Mouse (Mus musculus): ENCODE data around the gene Zfp362.

The Zfp362 gene

DNA sequence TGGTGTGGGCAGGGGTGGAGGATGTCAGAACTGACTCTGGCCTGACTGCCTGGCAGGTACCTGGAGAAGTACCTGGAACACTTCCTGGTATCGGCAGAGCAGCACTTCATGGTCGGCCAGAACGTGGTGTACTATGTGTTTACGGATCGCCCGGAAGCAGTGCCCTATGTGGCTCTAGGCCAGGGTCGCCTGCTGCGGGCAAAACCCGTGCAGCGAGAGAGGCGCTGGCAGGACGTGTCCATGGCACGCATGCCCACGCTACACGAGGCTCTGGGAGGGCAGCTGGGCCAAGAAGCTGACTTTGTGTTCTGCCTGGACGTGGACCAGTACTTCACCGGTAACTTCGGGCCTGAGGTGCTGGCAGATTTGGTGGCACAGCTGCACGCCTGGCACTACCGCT is 38.9 kb downstream of the Zfp362 start:
- DNase-seq (ENCODE audit: extremely low read depth, low read depth, low spot score) = peak; percentile 47

GRCm38 (mm10) chr4:128760029-128760428 is 45.8 kb downstream of the Zfp362 start:
- no peak for DNase-seq (ENCODE audit: extremely low read depth, low read depth, low spot score)

- DNase-seq (ENCODE audit: extremely low read depth, low read depth, low spot score) = no peak
Observed at GRCm38 (mm10) chr4:128759214-128759613, 46.6 kb downstream of the Zfp362 start.

DNA sequence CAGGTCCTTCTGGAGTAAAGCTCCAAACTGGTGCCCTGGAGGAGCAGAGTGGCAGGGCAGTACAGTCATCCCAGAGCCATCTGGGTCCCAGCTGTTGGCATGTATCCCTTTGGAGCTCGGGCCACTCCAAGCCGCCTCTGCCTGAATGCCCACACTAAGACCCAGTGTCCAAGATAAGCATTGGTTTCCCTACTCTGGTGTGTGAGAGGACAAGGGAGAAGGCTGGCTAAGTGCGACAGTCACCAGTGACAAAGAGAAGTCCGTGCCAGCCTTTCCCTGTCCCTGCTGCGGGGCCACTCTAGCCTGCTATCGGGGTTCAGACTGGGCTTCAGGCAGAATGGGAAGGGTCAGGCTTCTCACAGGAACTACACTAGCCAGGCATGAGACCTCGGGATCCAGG is 49.9 kb downstream of the Zfp362 start:
- no peak for DNase-seq (ENCODE audit: extremely low read depth, low read depth, low spot score)

DNA sequence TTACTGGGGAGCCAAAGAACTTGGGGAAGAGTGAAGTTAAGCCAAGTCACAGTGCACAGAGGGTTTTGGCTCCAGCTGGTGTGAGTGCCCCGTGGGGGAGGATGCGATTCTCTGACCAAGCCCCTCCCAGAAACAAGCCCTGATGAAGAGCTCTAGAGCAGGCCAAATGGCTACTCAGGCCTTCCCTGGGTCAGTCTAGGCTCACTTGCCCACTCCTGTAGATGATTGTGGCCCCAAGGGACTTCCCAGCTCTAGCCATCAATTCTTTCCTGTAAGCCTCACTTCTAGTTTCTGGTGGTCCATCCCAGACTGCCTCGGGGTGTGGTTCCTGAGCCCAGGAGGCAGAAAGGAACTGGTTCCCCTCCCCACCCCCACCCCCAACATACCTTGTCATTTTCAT is 50.8 kb downstream of the Zfp362 start, which contains the start of gene A3galt2:
Gene A3galt2 (plus strand): TSS at position 301 of the 400 bp plus-strand sequence.
- DNase-seq (ENCODE audit: extremely low read depth, low read depth, low spot score) = no peak

- DNase-seq (ENCODE audit: extremely low read depth, low read depth, low spot score) = no peak
Observed at GRCm38 (mm10) chr4:128753571-128753970, 52.3 kb downstream of the Zfp362 start.

DNA sequence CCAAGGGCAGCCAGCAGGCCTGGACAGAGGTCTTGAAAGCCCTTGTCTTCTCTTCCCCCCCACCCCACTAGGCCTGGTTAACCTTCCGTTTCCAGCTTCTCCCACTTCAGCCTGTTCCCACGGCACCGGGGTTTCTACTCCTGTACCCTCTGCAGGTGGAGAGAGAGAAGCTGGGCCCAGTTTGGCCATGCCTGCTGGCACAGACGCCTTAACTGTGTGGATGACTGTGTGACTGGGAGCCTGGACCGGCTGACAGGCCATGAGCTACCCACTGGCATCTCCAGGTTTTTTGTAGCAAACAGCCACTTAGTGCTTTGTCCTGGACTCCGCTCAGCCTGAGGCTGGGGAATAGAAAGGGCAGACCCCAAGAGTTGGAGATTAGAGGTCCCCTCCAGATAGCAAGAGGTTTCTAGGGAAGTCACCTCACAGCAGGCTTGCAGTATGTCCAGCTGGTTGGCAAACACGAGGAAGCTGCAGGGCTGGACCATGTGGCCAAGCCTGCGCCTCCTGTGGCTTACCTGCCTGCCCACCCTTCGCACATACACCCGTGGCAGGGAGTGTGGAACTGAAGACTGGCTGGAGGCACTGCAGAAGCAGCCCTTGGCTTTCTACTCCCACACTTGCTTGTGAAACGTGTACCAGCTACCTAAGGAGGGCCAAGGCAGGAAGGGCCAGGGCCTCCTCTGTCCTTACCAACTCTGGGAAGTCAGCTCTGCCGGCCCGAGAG is 53.7 kb downstream of the Zfp362 start:
- no peak for DNase-seq (ENCODE audit: extremely low read depth, low read depth, low spot score)

DNA sequence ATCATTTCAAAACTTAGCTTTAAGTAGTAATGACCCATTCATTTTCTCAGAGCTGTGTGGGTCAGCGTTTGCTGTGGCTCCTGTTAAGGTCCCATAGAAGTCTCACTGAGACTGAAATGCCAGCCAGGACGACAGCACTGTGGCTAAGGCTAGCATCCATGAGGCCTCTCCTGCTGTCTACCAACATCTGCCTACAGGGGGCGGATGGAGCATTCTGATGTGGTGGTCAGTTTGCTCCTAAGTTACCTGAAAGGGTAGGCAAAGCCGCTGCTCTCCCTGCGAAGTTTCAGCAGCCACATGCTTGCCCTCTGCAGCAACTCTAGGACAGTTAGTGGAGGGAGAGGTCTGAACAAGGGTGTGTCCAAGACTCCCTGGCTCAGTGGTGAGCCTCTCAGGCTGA is 54.8 kb downstream of the Zfp362 start:
- no peak for DNase-seq (ENCODE audit: extremely low read depth, low read depth, low spot score)

GRCm38 (mm10) chr4:128748309-128748708 is 57.5 kb downstream of the Zfp362 start:
- DNase-seq (ENCODE audit: extremely low read depth, low read depth, low spot score) = peak; percentile 73

- DNase-seq (ENCODE audit: extremely low read depth, low read depth, low spot score) = no peak
Observed at GRCm38 (mm10) chr4:128747614-128748270, 58.1 kb downstream of the Zfp362 start.

DNA sequence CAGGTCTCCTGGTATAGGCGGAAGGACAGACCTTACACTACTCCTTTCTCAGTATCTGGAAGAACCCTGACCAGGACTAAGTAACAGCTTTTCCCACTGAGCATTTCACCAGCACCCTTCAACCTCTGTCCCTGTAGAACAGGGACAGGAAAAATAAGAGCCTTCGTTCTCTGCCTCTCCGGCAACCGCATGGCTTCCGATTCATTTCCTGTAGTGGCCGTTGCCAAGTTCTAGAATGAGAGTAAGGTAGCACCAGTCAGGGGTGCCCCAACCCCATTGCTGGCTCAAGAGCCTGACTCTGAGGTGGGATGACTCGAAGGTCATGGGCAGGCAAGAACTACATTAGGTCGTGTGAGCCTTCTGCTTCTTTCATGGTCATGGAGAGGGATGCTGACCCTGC is 60.7 kb downstream of the Zfp362 start:
- DNase-seq (ENCODE audit: extremely low read depth, low read depth, low spot score) = no peak

DNA sequence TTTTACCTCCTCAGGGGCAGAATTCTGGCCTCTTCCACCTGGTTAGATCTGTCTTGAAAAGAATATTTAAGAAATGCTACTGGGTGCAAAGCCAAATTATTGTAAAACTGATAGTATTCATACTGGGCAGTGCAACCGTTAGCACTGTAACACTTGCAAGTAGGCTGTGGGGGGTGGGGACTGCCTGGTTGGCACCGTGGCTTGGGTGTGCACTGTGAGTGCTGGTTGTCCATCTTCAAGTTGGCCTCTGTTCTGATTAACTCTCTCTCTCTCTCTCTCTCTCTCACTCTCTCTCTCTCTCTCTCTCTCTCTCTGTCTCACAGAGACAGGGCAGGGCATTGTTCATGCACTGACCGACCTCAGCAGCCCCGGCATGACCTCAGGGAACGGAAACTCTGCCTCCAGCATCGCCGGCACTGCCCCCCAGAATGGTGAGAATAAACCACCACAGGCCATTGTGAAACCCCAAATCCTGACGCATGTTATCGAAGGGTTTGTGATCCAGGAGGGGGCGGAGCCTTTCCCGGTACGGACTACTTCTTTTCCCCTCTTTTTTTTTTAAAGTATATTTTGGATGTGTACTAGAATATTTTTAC is 62.7 kb downstream of the Zfp362 start:
- no peak for DNase-seq (ENCODE audit: extremely low read depth, low read depth, low spot score)

DNA sequence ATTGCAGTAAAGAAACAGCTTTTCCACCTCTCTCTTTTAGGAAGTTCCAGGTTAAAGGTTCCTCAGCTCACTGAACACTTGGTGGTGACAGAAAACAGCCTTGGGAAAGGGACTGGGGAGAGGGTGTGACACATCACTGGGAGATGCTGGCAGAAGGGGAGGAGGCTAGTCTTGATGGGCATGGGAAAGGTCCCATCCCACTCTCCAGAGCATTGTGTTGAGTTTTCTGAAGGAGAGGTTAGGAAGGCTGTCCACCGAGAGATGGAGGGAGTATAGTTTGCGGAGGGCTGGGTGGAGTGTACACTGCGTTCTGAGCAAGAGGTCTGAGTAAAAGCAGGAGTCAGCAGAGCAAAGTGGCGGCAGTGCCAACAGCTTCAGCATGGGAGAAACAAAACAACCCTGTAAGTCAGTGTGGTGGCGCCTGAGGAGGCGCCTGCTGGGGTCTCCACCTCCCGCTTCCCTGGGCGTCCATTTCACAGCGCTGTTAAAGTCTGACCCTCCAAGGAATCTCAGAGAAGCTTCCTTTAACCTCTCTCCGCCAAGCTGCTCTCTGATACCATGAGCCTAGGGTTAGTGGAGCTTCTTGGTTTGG is 63.4 kb downstream of the Zfp362 start:
- no peak for DNase-seq (ENCODE audit: extremely low read depth, low read depth, low spot score)

- DNase-seq (ENCODE audit: extremely low read depth, low read depth, low spot score) = no peak
Observed at GRCm38 (mm10) chr4:128741906-128742305, 63.9 kb downstream of the Zfp362 start.

DNA sequence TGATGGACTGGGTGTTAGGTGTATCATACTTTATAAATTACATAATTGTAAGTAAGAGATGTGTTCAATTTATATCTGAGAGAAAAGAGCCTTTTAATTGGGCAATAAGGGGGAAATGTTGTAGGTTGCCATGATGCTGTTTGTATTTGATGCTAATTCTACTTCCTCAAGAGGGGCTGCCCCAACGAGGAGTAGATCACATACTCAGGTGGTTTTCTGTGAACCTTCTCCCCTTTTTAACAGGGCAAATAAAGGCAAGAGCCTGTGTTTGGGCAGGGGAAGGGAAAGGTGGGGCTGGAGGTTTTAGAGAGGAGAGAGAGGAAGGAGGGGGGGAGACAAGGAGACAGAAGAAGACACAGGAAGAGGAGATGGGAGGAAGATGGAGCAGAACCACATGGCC is 65.0 kb downstream of the Zfp362 start:
- DNase-seq (ENCODE audit: extremely low read depth, low read depth, low spot score) = no peak

DNA sequence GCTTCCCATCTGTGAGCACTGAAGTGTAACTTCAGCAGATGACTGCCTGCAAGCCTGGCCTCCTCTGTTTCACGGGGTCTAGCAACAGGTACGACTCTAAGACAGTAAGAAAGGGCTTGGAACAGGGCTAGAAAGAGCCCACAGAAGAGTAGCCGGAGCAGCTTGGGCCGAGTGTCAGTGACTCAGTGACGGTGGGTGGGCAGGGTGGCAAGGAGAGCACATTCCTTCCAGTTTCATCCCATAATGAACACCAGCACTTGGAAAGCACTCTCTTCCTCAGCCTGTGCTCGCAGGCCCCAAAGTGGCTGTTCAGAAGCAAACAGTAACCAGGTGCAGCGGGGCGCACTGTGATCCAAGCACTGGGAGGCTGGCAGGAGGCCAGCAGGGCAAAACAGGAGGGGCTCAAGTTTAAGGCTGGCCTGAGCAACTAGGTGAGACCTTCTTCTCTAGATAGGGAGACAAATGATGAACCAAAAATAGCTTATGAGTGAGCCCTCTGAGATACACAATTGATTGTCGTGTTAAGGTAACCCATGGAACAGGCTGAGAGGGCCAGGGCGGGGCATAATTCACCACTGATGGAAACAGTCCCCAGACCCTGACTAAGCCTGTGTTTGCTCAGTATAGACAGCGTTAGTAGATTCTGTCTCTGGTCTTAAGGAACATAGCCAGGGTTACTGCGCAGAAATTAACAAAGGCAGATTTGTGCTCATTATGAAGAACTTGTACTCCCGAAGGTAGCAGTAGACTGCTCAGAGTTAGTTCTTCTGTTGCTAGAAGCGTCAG is 67.8 kb downstream of the Zfp362 start:
- no peak for DNase-seq (ENCODE audit: extremely low read depth, low read depth, low spot score)

GRCm38 (mm10) chr4:128737137-128737589 is 68.7 kb downstream of the Zfp362 start:
- DNase-seq (ENCODE audit: extremely low read depth, low read depth, low spot score) = no peak

- DNase-seq (ENCODE audit: extremely low read depth, low read depth, low spot score) = no peak
Observed at GRCm38 (mm10) chr4:128734721-128735671, 70.8 kb downstream of the Zfp362 start.

- DNase-seq (ENCODE audit: extremely low read depth, low read depth, low spot score) = no peak
Observed at GRCm38 (mm10) chr4:128734217-128734616, 71.6 kb downstream of the Zfp362 start.

DNA sequence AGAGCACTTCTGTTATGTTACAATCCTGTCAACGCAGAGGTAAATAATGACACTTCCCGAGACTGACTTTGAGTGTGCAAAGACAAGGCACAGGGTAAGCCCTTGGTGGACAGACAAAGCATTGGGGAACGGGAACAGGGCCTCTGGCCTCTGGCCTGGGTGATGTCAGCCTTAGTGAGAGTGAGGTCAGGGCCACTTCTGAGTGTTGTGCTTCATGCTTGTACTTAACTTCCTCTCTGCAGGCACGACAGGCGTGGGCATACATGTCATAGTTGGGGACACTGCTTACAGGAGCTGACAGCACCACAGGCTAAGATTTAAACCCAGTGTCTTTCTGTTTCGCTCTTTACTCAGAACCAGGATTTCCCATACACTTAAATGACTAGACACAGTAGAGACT is 72.3 kb downstream of the Zfp362 start:
- no peak for DNase-seq (ENCODE audit: extremely low read depth, low read depth, low spot score)

Measured in fat pad, adult 2 months (tissue).